Mouse (Mus musculus): ENCODE results near the gene Sv2a.

DNA sequence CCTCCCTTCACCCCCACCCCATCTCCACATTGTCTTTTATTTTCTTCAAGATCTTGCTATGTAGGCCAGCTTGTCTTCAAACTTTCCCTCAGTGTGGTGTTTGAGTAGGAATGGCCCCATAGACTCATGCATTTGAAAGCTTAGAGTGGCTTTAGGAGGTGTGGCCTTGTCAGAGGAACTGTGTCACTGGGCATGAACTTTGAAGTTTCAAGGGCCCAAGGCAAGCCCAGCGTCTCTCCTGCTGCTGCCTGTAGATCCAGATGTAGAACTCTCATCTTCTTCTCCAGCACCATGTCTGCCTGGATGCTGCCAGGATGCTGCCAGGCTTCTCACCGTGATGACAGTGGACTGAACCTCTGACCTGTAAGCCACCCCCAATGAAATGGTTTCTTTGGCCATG is 47.9 kb downstream of the Sv2a start:
- TF ChIP-seq CTCF (IDR thresholded peaks at IDR 0.05; ENCODE audit: low read depth) (no peak), EP300 (IDR thresholded peaks at IDR 0.05; ENCODE audit: low read depth) (no peak)

Measured in liver, embryonic 14.5 days (tissue).